ENCODE assay signal across 32 mouse cellular contexts in genomic region chr7:28538886-28539285, GRCm38 (mm10). TPM values are rescaled to one million over a fixed set of nuclear protein-coding genes. Genes with fewer than 3 reads are reported as not detected.
"Had no signal": no experiment of that assay in that cellular context is flagged by ENCODE, and none has a peak within 500 bp of the region (broad histone marks: within the 10 kb centered on the region; RNA-seq: fewer than 3 reads in every experiment).

No protein-coding gene starts in this region.

RNA-seq across cellular contexts. Expression of gene Sycn, which starts 1.8 kb away (rescaled TPM):
- total RNA-seq: common myeloid progenitor, adult 5-6 weeks; forebrain, postnatal 0 days; gastrocnemius, adult 18-20 months; gastrocnemius, adult 2 months; gastrocnemius, adult 8-10 months; gastrocnemius, postnatal 10 days; gastrocnemius, postnatal 14 days; gastrocnemius, postnatal 25 days; gastrocnemius, postnatal 36 days; gastrocnemius, postnatal 4 days; granulocyte monocyte progenitor cell, adult 5-6 weeks; heart, adult 18-20 months; heart, adult 2 months; heart, adult 8-10 months had no signal
- polyA plus RNA-seq: cortical plate, adult 2 months; embryonic facial prominence, embryonic 10.5 days; embryonic facial prominence, embryonic 11.5 days; embryonic facial prominence, embryonic 12.5 days; embryonic facial prominence, embryonic 13.5 days; embryonic facial prominence, embryonic 14.5 days; embryonic facial prominence, embryonic 15.5 days; erythroblast, embryonic 14.5 days; forebrain, embryonic 10.5 days; forebrain, embryonic 11.5 days; forebrain, embryonic 12.5 days; forebrain, embryonic 13.5 days; forebrain, embryonic 14.5 days; forebrain, embryonic 15.5 days; forebrain, embryonic 16.5 days; forebrain, postnatal 0 days; frontal cortex, adult 2 months; heart, adult 2 months; heart, embryonic 10.5 days had no signal

RNA-seq across cellular contexts. Expression of gene Nccrp1, which starts 8.2 kb away (rescaled TPM):
- total RNA-seq: gastrocnemius, adult 18-20 months; gastrocnemius, adult 2 months; gastrocnemius, adult 8-10 months; gastrocnemius, postnatal 10 days; gastrocnemius, postnatal 14 days; gastrocnemius, postnatal 25 days; gastrocnemius, postnatal 36 days; gastrocnemius, postnatal 4 days; granulocyte monocyte progenitor cell, adult 5-6 weeks; heart, adult 18-20 months; heart, adult 2 months; heart, adult 8-10 months had no signal
- polyA plus RNA-seq: embryonic facial prominence, embryonic 10.5 days; embryonic facial prominence, embryonic 11.5 days; embryonic facial prominence, embryonic 12.5 days; forebrain, embryonic 10.5 days; forebrain, embryonic 11.5 days; forebrain, embryonic 12.5 days; forebrain, embryonic 13.5 days; forebrain, embryonic 14.5 days; forebrain, embryonic 15.5 days; forebrain, embryonic 16.5 days; forebrain, postnatal 0 days; heart, adult 2 months; heart, embryonic 10.5 days had no signal

RNA-seq across cellular contexts. Expression of gene Ifnl3, which starts 16.2 kb away (rescaled TPM):
- total RNA-seq: common myeloid progenitor, adult 5-6 weeks; forebrain, postnatal 0 days; gastrocnemius, adult 18-20 months; gastrocnemius, adult 2 months; gastrocnemius, adult 8-10 months; gastrocnemius, postnatal 10 days; gastrocnemius, postnatal 14 days; gastrocnemius, postnatal 25 days; gastrocnemius, postnatal 36 days; gastrocnemius, postnatal 4 days; granulocyte monocyte progenitor cell, adult 5-6 weeks; heart, adult 18-20 months; heart, adult 2 months; heart, adult 8-10 months had no signal
- polyA plus RNA-seq: cortical plate, adult 2 months; embryonic facial prominence, embryonic 10.5 days; embryonic facial prominence, embryonic 11.5 days; embryonic facial prominence, embryonic 12.5 days; embryonic facial prominence, embryonic 13.5 days; embryonic facial prominence, embryonic 14.5 days; embryonic facial prominence, embryonic 15.5 days; erythroblast, embryonic 14.5 days; forebrain, embryonic 10.5 days; forebrain, embryonic 11.5 days; forebrain, embryonic 12.5 days; forebrain, embryonic 13.5 days; forebrain, embryonic 14.5 days; forebrain, embryonic 15.5 days; forebrain, embryonic 16.5 days; forebrain, postnatal 0 days; frontal cortex, adult 2 months; gonadal fat pad, adult 2 months; heart, adult 2 months; heart, embryonic 10.5 days had no signal

RNA-seq across cellular contexts. Expression of gene Ifnl2, which starts 28.6 kb away (rescaled TPM):
- total RNA-seq: common myeloid progenitor, adult 5-6 weeks; forebrain, postnatal 0 days; gastrocnemius, adult 18-20 months; gastrocnemius, adult 2 months; gastrocnemius, adult 8-10 months; gastrocnemius, postnatal 10 days; gastrocnemius, postnatal 14 days; gastrocnemius, postnatal 25 days; gastrocnemius, postnatal 36 days; gastrocnemius, postnatal 4 days; granulocyte monocyte progenitor cell, adult 5-6 weeks; heart, adult 18-20 months; heart, adult 2 months; heart, adult 8-10 months had no signal
- polyA plus RNA-seq: cortical plate, adult 2 months; embryonic facial prominence, embryonic 10.5 days; embryonic facial prominence, embryonic 11.5 days; embryonic facial prominence, embryonic 12.5 days; embryonic facial prominence, embryonic 13.5 days; embryonic facial prominence, embryonic 14.5 days; embryonic facial prominence, embryonic 15.5 days; erythroblast, embryonic 14.5 days; forebrain, embryonic 10.5 days; forebrain, embryonic 11.5 days; forebrain, embryonic 12.5 days; forebrain, embryonic 13.5 days; forebrain, embryonic 14.5 days; forebrain, embryonic 15.5 days; forebrain, embryonic 16.5 days; forebrain, postnatal 0 days; frontal cortex, adult 2 months; gonadal fat pad, adult 2 months; heart, adult 2 months; heart, embryonic 10.5 days had no signal
